Mouse (Mus musculus) forebrain, embryonic 13.5 days (tissue): Measurements from ENCODE around the gene Grip1. TPM values are rescaled to one million over a fixed set of nuclear protein-coding genes. Genes with fewer than 3 reads are reported as not detected.
A peak's percentile ranks its signal among the peaks of the same experiment; 100 is the strongest.

Source experiments
- ATAC-seq: fragments of 200-750 bp; cut with Nextera tagmentation; 2 replicates; pipeline ENCODE4 v1.8.0; 2017
- H3K27ac ChIP-seq: fragments of 300-500 bp; sonication (generic); 2 replicates; pipeline ENCODE4 v1.5.1; 2015; ENCODE audit warnings: inconsistent platforms, mild to moderate bottlenecking, moderate library complexity
- H3K27me3 ChIP-seq: fragments of 300-500 bp; sonication (generic); 2 replicates; pipeline ENCODE4 v1.6.1; 2015; ENCODE audit warnings: mild to moderate bottlenecking, inconsistent platforms
- H3K36me3 ChIP-seq: fragments of 300-500 bp; sonication (generic); 2 replicates; pipeline ENCODE4 v1.6.1; 2015; ENCODE audit warnings: mild to moderate bottlenecking, inconsistent platforms; ENCODE audit not compliant: poor library complexity, severe bottlenecking
- H3K4me1 ChIP-seq: fragments of 300-500 bp; sonication (generic); 2 replicates; pipeline ENCODE4 v1.6.1; 2015; ENCODE audit warnings: inconsistent platforms
- H3K4me2 ChIP-seq: fragments of 300-500 bp; sonication (generic); 2 replicates; pipeline ENCODE4 v1.6.1; 2015; ENCODE audit warnings: inconsistent platforms, mild to moderate bottlenecking, moderate library complexity
- H3K4me3 ChIP-seq: fragments of 300-500 bp; sonication (generic); 2 replicates; pipeline ENCODE4 v1.5.1; 2015; ENCODE audit warnings: mild to moderate bottlenecking, inconsistent platforms
- H3K9ac ChIP-seq: fragments of 300-500 bp; sonication (generic); 2 replicates; pipeline ENCODE4 v1.6.1; 2015; ENCODE audit warnings: mild to moderate bottlenecking, inconsistent platforms
- H3K9me3 ChIP-seq: fragments of 300-500 bp; sonication (generic); replicated peaks from 2 replicates; pipeline ENCODE4 v1.6.1; 2016; ENCODE audit warnings: inconsistent platforms
- WGBS: fragments of 180-500 bp; shearing (Covaris S2); methylation state at CpG from one replicate; pipeline ENCODE4 v1.1.7; 2015; 5-methylcytosine and 5-hydroxymethylcytosine counted together
- polyA plus RNA-seq: library from polyadenylated mRNA; unstranded; fragments of >200 nt; fragmentation: Nextera tagmentation; extraction: Ambion mirVana; gene quantifications from 2 replicates; pipeline ENCODE4 v1.2.1, GENCODE M21; 2015

Grip1 gene
- polyA plus RNA-seq, 1 experiment from 2014 or later = 12.4 TPM

- H3K4me2 ChIP-seq = no peak overlapping the region
- no peak overlapping the region for H3K9ac ChIP-seq
- peaks cover 13% of the 10 kb centered on the region for H3K36me3 ChIP-seq
- no peak overlapping the region for H3K4me3 ChIP-seq
- no peaks in the 10 kb centered on the region for H3K27me3 ChIP-seq
- H3K27ac ChIP-seq = no peak overlapping the region
- no peaks in the 10 kb centered on the region for H3K4me1 ChIP-seq
- ATAC-seq = no peak
- H3K9me3 ChIP-seq = no peaks in the 10 kb centered on the region
- 92% methylated on average over 5 of the region's 5 CpGs for WGBS
Observed at GRCm38 (mm10) chr10:120005581-120005980, 552.0 kb downstream of the Grip1 start.

GRCm38 (mm10) chr10:120012331-120012730 is 558.7 kb downstream of the Grip1 start:
- no peaks in the 10 kb centered on the region for H3K9me3 ChIP-seq
- WGBS = 95% methylated on average over 13 of the region's 13 CpGs
- H3K4me3 ChIP-seq = no peak overlapping the region
- peaks cover 7% of the 10 kb centered on the region; the same call in 1 of the 2 replicates for H3K36me3 ChIP-seq
- H3K9ac ChIP-seq = no peak overlapping the region
- no peaks in the 10 kb centered on the region for H3K27me3 ChIP-seq
- no peak overlapping the region for H3K27ac ChIP-seq
- H3K4me1 ChIP-seq = no peaks in the 10 kb centered on the region
- ATAC-seq = no peak
- H3K4me2 ChIP-seq = no peak overlapping the region

- Histone ChIP-seq H3K9me3 (no peaks in the 10 kb centered on the region), H3K36me3 (peaks cover 5% of the 10 kb centered on the region; the same call in 1 of the 2 replicates), H3K27ac (no peak overlapping the region), H3K9ac (no peak overlapping the region), H3K4me1 (no peaks in the 10 kb centered on the region), H3K4me3 (no peak overlapping the region), H3K27me3 (no peaks in the 10 kb centered on the region), H3K4me2 (no peak overlapping the region)
- no peak for ATAC-seq
- 96% methylated on average over 3 of the region's 3 CpGs for WGBS
Observed at GRCm38 (mm10) chr10:120015117-120015516, 561.5 kb downstream of the Grip1 start.

GRCm38 (mm10) chr10:120026437-120026836 is 572.8 kb downstream of the Grip1 start:
- no peaks in the 10 kb centered on the region for H3K9me3 ChIP-seq
- no peak overlapping the region for H3K9ac ChIP-seq
- peak overlapping the region; percentile 70; the same call in 1 of the 2 replicates for H3K27ac ChIP-seq
- H3K4me3 ChIP-seq = no peak overlapping the region
- H3K36me3 ChIP-seq = no peaks in the 10 kb centered on the region
- peak overlapping the region; percentile 7 for H3K4me2 ChIP-seq
- peaks cover 18% of the 10 kb centered on the region for H3K4me1 ChIP-seq
- peak; percentile 95 for ATAC-seq
- WGBS = 26% methylated on average over 10 of the region's 10 CpGs
- H3K27me3 ChIP-seq = no peaks in the 10 kb centered on the region

DNA sequence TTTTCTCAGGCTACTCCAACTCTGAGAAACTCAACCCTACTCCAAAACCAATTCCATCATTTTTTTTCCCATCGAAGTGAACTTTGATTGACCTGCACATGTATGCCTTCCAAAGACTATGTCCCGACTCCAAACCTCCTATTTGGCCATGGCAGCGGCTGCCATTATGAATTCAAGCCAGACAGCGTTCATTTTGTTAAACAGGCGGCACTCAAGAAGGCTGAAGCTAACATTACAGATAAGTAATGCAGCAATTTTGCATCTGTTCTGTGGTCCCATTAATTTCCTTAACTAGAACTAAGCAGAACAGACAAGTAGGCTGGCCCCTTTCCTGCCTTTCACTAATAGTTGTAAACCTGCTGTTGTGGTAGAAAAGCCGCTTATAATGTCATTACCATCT is 577.3 kb downstream of the Grip1 start:
- Histone ChIP-seq H3K36me3 (no peaks in the 10 kb centered on the region), H3K27me3 (no peaks in the 10 kb centered on the region), H3K27ac (no peak overlapping the region), H3K9ac (no peak overlapping the region), H3K4me1 (peaks cover 36% of the 10 kb centered on the region), H3K4me3 (no peak overlapping the region), H3K4me2 (no peak overlapping the region), H3K9me3 (no peaks in the 10 kb centered on the region)
- ATAC-seq = no peak
- 92% methylated on average over 6 of the region's 6 CpGs for WGBS

GRCm38 (mm10) chr10:120031316-120031715 is 577.7 kb downstream of the Grip1 start:
- H3K9me3 ChIP-seq = no peaks in the 10 kb centered on the region
- no peak overlapping the region for H3K4me2 ChIP-seq
- no peaks in the 10 kb centered on the region for H3K36me3 ChIP-seq
- H3K27ac ChIP-seq = no peak overlapping the region
- H3K9ac ChIP-seq = no peak overlapping the region
- WGBS = 94% methylated on average over 8 of the region's 8 CpGs
- peaks cover 34% of the 10 kb centered on the region for H3K4me1 ChIP-seq
- no peaks in the 10 kb centered on the region for H3K27me3 ChIP-seq
- ATAC-seq = no peak
- H3K4me3 ChIP-seq = no peak overlapping the region

- Histone ChIP-seq H3K9me3 (no peaks in the 10 kb centered on the region), H3K9ac (no peak overlapping the region), H3K27me3 (no peaks in the 10 kb centered on the region), H3K27ac (no peak overlapping the region), H3K4me3 (no peak overlapping the region), H3K36me3 (peaks cover 5% of the 10 kb centered on the region; the same call in 1 of the 2 replicates), H3K4me1 (peaks cover 27% of the 10 kb centered on the region), H3K4me2 (no peak overlapping the region)
- ATAC-seq = no peak
- 41% methylated on average over 9 of the region's 9 CpGs for WGBS
Observed at GRCm38 (mm10) chr10:120033866-120034265, 580.2 kb downstream of the Grip1 start.

- no peaks in the 10 kb centered on the region for H3K9me3 ChIP-seq
- no peak for ATAC-seq
- H3K4me1 ChIP-seq = peaks cover 27% of the 10 kb centered on the region
- no peaks in the 10 kb centered on the region for H3K27me3 ChIP-seq
- H3K9ac ChIP-seq = no peak overlapping the region
- 18% methylated on average over 15 of the region's 15 CpGs for WGBS
- H3K36me3 ChIP-seq = peaks cover 7% of the 10 kb centered on the region; the same call in 1 of the 2 replicates
- 0 out of 2 replicates have a peak overlapping the region, but pooled peaks have one; percentile 1 for H3K4me3 ChIP-seq
- H3K27ac ChIP-seq = peak overlapping the region; percentile 31; the same call in 1 of the 2 replicates
- H3K4me2 ChIP-seq = peak overlapping the region; percentile 39
Observed at GRCm38 (mm10) chr10:120035211-120035733, 581.6 kb downstream of the Grip1 start.

GRCm38 (mm10) chr10:120035824-120036223 is 582.2 kb downstream of the Grip1 start:
- Histone ChIP-seq H3K36me3 (peaks cover 7% of the 10 kb centered on the region; the same call in 1 of the 2 replicates), H3K4me3 (no peak overlapping the region), H3K9me3 (no peaks in the 10 kb centered on the region), H3K4me1 (peaks cover 27% of the 10 kb centered on the region), H3K27me3 (no peaks in the 10 kb centered on the region), H3K27ac (peak overlapping the region; percentile 31; the same call in 1 of the 2 replicates), H3K9ac (no peak overlapping the region), H3K4me2 (peak overlapping the region; percentile 39)
- WGBS = 20% methylated on average over 6 of the region's 6 CpGs
- ATAC-seq = no peak

DNA sequence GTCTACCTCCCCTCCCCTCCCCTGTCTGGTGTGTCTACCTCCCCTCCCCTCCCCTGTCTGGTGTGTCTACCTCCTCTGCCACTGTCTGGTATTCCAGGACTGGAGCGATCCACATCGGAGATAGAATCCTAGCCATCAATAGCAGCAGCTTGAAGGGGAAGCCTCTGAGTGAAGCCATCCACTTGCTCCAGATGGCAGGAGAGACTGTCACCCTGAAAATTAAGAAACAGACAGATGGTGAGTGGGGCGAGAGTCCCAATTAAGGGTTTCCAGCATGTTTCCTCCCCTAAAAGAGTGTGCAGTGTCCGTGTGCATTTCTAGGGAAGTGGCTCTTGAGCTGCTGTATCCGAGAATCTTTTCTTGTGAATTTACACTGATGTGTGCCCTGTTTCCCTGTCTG is 584.6 kb downstream of the Grip1 start:
- Histone ChIP-seq H3K4me2 (no peak overlapping the region), H3K9me3 (no peaks in the 10 kb centered on the region), H3K4me3 (no peak overlapping the region), H3K36me3 (peaks cover 7% of the 10 kb centered on the region; the same call in 1 of the 2 replicates), H3K27me3 (no peaks in the 10 kb centered on the region), H3K27ac (peak overlapping the region; percentile 55), H3K4me1 (peaks cover 21% of the 10 kb centered on the region), H3K9ac (no peak overlapping the region)
- WGBS = 79% methylated on average over 5 of the region's 5 CpGs
- peak; percentile 90 for ATAC-seq

DNA sequence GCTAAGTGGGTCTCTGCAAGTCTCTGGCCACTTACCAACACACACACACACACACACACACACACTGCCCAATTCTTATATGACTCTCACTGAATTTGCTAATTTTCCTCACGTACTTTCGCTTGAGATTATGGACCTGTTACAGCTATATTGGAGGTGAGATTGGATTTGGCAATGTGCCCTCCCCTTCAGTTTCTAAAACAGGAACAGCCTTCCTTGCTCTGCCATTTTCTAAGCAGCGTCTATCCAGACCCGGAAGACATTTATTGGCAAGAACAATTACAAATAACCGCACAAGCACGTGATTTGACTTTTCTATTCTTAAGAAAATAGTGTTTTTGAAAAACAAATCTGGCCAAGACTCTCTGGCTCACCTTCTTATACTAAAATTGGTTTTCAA is 590.6 kb downstream of the Grip1 start:
- ATAC-seq = peak; percentile 16; the same call in 1 of the 2 replicates
- Histone ChIP-seq H3K27me3 (no peaks in the 10 kb centered on the region), H3K4me3 (no peak overlapping the region), H3K27ac (0 out of 2 replicates have a peak overlapping the region, but pooled peaks have one; percentile 8), H3K4me1 (peaks cover 13% of the 10 kb centered on the region; the same call in 1 of the 2 replicates), H3K9me3 (no peaks in the 10 kb centered on the region), H3K9ac (no peak overlapping the region), H3K36me3 (peaks cover 1% of the 10 kb centered on the region), H3K4me2 (no peak overlapping the region)
- 44% methylated on average over 6 of the region's 6 CpGs for WGBS

GRCm38 (mm10) chr10:120044714-120045234 is 591.1 kb downstream of the Grip1 start:
- peaks cover 13% of the 10 kb centered on the region; the same call in 1 of the 2 replicates for H3K4me1 ChIP-seq
- no peak overlapping the region for H3K27ac ChIP-seq
- H3K9me3 ChIP-seq = no peaks in the 10 kb centered on the region
- H3K36me3 ChIP-seq = peaks cover 7% of the 10 kb centered on the region
- 31% methylated on average over 2 of the region's 2 CpGs for WGBS
- ATAC-seq = peak; percentile 83
- H3K27me3 ChIP-seq = no peaks in the 10 kb centered on the region
- no peak overlapping the region for H3K4me2 ChIP-seq
- no peak overlapping the region for H3K9ac ChIP-seq
- no peak overlapping the region for H3K4me3 ChIP-seq
